Mouse (Mus musculus) right cerebral cortex, postnatal 4 days (tissue): ENCODE measurements around the gene Sdk1.

Source experiments
- DNase-seq: peaks from one replicate; pipeline ENCODE4 v3.0.0-alpha.2; 2022

Gene Sdk1

DNA sequence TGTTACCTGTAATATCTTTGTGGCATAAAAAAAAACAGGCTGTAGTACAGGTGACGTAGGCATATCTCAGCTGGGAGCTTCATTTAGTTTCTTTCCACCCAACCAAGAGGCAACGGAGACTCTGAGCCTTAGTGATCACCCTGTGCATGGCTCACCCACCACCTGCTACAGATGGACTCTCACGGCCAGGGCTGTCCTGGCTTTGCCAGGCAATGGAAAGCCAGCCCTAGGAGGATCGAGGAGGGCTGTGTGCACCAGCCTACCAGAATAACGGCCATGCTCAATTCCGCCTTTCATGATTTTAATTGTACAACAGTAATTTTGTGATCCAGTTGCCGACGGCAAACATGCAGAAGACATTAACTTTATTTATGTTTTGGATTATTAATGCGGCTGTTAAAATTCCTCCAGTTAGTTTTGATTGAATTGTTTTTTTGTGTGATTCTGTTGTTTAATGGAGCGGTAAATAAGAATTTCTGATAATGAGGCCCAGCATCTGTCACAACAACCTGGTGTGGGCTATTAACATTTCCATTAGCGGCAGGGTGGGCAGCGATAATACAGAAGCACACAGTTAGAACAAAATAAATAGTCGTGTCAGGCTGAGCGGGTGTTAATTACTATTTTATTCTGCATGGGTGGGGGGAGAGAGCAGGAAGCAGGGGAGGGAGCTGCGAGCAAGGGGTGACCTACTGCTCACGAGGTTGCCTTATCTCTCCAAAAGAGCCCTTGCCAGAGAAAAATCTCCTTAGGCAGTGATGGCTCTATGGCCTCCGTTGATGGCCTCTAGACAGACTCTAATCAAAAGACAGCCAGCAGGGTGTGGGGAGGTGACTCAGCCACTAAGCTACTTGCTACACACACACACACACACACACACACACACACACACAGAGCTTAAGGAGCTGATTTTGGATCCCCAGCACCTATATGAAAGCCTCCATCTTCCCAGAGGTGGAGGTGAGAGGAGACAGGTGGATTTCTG is 915.9 kb downstream of the Sdk1 start:
- DNase-seq = no peak

DNA sequence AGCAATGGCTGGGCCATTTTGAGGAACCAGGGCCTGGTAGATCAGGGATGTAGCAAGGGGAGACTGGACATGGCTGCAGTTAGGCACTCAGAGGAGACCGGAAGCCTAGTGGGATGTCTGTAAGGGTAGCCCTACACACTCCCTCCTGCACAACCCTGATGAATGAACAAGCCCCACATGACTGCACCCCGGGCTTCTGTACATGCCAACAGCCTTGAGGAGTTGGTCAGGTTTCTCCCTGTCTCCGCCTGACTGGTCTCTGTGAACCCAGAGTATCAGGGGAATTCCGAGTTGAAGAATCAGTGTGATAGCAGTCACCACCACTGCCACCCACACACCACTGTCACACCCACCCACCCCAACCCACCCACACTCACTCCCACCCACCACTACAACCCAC is 922.2 kb downstream of the Sdk1 start:
- DNase-seq = no peak

DNA sequence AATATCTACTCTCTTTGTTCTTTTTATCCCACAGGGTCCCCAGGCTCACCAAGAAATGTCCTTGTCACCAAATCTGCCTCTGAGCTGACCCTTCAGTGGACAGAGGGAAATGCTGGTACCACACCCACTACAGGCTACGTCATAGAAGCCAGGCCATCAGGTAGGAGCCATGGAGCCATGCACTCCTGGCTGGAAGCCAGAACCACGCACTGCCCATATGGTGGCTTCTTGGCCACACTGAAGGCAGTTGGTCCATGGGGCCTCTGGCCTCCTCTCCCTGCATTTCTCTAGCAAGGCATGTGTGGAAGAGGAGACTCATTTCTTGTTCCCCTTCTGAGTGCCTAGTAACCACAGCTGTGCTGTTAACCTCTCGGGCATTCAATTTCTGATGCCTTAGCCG is 932.3 kb downstream of the Sdk1 start:
- no peak for DNase-seq

DNA sequence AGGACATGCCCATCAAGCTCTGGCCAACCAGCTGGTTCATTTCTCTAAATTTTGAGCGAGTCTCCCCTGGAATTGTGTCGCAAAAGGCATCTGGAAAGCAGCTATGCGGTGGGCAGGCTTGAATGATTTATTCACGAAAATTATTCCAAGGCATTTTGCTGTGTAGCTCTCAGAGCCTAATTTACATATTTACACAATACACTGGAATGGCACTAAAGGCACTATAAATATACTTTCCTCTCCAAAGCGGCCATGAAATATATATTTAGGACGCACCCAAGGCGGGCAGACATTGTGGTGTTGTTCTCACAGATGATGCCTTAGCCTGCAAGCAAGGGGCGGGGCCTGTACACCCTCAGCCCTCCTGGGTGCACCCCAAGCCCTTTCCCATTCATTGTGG is 936.9 kb downstream of the Sdk1 start:
- no peak for DNase-seq

DNA sequence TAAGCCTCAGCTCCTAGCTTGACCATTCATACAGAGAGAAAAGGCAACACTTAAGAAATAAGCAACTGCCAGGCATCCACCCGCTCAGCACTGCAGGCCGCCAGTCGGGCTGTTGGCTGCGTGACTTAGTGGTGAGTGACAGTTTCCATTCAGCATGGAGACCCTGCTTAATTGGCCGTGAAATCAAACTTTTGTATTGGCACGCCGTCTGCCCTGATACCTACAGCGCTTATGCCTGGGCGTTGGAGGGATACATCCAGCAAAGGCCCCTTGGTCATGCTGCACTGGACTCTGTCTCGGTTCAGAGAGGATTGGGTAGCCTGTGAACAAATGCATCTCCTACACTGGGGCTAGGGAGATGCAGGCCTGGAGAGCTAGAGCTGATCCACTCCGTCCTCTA is 938.0 kb downstream of the Sdk1 start:
- no peak for DNase-seq

DNA sequence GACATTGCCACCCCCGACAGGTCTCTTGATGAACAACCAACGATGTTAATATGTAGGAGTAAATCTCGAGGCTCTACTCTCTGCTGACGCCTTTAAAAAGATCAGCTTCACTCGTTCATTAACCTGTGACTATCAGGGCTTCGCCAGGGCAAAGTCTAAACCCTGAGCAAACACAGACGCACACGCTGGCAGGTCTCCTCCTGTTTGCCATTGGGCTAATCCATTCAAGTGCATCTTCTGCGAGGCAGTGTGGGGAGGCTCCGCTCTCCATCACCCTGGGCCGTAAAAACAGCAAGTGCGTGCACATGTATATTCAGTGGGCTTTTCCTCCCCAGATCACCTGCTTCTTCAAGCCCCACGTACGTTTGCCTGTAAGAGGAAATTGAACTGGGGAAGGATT is 940.6 kb downstream of the Sdk1 start:
- DNase-seq = no peak

DNA sequence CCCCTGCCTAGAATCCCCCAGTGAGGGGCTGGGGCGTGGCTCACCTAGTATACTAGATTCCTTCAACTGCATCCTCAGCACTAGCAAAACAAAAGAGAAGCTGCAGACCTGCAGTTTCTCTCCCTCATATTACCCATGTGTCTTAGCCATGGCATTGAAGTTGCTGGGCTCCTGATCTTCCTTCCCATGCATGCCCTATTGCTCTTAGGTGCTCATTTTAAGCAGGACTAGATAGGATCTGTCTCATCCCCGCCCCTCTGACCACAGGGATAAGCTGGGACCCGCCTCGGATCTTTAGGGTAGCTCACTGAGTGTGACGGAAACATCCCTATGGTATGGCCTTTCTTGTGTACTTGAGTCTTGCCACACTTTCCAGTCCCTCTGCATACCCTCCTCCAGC is 947.5 kb downstream of the Sdk1 start:
- DNase-seq = no peak

DNA sequence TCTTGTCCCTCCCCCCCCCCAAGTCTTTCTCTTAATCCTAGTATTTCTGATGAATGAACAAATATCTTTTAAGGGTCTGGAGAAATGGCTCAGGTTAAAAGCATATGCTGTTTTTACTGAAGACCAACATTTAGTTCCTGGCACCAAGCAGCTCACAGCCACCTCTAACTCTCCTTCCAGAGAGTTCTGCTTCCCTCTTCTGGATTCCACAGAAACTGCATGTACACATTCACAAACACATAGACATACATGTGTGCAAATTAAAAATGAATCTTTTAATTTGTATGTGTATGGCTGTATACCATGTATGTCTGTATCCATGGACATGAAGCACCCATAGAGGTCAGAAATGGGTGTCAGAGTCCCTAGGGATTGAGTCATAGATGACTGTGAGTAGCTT is 968.6 kb downstream of the Sdk1 start:
- no peak for DNase-seq

DNA sequence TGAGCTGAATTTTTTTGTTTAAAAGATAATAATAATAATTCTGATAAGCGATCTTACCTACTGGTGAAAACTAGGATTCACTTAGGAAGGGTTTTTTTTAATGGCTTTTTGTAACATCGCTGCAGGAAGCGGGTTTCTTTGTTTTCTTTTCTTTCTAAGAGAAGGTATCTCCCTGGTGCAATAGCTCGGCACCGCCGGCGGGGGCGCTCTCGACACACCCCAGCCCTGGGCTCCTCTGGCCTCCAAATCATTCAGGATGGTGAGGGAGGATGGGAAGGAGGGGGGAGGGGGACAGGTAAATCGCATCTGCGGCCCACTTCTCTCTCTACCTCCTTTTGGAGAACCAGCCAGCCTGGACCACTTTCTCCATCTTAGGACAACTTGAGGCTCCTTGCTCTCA is 971.0 kb downstream of the Sdk1 start:
- no peak for DNase-seq

DNA sequence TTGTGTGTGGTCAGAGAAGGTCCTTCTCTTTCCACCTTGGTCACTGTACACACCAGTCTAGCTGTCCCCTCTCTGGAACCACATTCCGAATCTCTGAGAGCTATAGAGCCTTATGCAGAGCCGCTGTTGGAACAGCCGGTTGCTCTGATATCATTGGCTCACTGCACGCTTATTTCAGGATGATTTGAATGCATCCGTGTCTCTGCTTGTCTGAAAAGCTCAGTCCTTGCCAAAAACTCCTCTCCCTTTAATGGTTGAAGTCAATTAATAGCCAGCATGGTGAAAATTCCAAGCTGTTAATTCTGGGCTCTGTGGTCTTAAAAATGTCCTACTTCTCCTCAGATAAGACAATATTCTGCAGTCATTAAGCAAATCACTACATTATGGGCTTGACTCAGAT is 974.7 kb downstream of the Sdk1 start:
- DNase-seq = no peak

DNA sequence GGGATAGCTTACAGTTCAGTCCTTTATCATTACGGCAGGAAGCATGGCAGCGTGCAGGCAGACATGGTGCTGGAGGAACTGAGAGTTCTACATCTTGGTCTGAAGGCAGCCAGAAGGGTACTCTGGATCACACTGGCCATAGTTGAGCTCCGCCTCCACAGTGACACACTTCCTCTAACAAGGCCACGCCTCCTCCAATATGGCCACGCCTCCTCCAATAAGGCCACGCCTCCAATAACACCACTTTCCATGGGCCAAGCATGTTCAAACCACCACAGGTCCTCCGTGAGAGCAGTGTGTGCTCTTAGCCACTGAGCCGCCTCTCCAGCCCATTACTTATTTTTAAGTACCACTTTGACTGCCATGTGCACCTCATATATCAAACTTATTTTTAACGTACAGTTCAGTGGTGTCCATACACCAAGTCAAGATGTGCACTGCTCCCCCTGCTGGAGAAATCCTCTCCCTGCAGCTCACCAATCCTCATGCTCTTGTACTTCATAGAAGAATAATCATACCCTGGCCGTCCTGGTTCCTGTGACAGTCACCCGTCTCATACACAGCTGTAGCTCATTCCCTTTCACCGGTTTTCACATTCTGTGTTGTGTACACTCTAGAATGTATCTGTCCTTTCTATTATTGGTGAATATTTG is 979.7 kb downstream of the Sdk1 start:
- no peak for DNase-seq

DNA sequence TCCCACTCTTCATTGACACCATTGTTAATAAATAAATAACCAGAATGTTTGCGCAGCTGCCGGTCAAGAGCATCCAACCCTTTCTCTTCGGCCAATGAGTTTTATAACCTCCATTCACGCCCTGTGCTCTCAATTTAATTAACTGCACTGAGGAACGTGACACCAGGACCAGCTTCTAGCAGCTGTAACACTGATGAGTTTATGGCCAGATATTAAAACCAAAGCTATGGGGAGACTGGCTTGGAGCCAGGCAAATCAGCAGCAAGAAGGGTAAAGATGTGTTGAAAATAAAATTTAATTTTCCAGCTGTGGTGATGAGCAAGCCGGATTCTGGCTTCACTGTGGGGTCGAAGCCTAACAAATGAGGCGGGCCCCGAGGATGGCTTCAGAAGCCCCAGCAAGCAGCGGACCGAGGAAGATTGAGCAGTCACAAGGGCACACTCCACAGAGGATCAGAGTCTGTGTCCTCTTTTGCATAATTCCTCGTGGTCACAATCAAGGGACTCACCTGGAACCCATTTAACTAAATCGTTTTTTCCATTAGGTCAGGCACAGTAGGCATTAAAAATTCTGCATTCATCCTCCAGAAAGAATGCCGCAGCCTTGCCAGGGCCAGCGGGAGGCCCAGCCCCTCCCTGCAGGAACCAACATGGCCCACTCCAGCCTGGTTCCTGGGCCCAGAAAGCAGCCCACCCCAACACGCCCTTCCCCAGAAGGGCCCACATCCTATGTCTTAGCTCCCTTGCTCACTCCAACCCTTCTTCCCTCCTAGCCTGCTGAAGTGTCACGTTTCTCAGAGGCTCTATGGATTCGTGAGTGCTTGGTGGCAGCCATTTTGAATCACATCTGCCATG is 987.9 kb downstream of the Sdk1 start:
- DNase-seq = no peak

DNA sequence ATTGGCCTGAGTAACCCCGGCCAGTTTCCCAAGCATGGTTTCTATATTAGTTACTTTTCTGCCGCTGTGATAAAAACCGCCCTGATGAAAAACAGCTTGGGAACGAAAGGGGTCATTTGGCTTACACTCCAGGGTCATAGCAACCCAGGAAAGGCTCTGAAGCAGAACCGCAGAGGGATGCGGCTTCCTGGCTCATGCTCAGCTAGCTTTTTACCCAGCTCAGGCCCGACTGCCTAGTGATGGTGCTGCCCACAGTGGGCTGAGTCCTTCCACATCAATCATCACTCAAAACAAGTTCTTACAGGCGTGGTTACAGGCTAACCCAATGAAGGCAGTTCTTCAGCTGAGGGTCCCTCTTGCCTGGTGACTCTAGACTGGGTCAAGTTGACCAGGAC is 988.5 kb downstream of the Sdk1 start:
- no peak for DNase-seq

DNA sequence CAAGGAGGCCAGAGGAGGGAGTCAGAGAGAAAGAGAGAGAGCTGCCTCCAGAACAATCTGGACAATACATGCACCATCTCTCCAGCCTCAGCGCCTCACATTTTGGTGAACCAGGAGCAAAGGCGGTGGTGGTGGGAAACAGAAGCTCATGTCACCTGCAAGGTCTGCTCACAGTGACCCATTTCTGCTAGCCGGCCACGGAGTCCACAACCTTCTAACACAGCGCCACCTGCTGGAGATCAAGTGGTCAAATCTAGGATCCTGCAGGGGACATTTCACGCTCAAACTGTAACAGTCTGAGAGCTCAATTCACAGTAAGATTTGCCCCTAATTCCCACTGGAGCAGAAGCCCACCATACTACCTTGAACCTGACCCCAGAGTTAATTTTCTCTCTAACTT is 999.0 kb downstream of the Sdk1 start:
- no peak for DNase-seq

DNA sequence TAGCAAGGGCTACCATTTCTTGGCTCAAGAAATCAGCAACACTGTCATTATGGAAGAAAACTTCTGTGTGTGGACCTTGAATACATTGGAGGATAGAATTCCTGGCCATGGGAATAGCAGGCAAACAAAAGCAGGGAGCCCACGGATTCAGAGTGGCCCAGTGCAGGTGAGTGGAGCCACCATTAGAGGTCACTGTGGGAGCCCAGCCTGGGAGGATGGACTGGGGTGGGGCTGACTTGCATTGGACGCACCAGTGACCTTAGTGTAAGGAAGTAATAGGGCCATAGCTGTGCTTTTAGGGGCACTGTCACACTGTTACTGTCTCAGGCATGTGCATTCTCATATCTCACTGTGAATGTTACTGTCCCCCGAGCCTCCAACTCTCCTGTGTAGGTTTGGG is 1001.3 kb downstream of the Sdk1 start:
- no peak for DNase-seq

DNA sequence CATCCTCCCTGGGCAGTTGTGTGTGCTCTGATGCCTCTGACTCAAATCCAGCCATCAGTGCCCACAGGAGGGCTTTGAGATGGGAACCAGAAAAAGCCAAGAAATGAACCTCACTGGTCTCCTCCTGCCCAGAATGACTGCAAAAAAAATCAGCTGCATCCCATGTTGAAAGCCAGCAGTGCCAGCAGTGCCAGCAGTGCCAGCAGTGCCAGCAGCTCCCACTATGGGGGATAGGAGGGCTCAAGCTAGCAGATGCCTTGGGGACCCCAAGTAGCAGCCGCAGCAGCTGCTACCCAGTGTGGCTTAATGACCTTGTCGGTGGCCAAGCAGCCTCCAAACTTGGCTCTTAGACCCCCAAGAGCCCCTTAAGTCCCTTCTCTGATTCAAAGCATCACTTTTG is 1001.8 kb downstream of the Sdk1 start:
- no peak for DNase-seq

DNA sequence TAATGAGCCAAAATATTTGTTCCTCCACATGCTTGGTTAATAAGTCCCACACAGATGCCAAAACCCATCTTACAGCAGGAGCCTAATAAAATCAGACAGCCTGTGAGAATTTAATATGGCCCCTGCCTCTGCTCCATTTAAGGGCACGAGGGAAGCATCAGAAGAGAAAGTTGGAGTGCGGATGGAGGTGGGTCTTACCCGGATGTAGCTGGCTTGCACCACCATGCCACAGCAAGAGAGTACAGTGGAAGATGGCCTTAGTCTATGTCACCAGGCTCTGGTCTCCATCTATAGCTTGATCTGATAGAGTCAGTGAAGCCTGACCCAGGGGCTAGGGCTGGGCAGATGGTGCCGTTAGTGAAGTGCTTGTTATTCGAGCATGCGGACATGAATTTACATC is 1014.9 kb downstream of the Sdk1 start:
- DNase-seq = no peak

DNA sequence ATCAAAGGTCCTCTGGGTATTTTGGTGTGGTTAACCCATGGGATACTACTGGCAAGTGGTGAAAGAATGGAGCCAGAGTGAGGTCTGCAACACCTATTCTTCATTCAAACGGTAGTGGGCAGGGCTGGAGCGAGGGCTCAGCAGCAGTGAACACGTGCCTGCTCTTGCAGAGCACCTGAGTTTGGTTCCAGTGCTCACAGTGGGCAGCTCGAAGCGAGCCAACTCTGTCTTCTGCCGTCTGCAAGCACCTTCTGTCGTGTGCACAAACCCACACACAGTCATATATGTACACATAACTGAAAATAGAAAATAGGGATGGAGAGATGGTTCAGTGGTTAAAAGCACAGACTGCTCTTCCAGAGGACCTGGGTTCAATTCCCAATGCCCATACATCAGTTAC is 1017.4 kb downstream of the Sdk1 start:
- DNase-seq = no peak

DNA sequence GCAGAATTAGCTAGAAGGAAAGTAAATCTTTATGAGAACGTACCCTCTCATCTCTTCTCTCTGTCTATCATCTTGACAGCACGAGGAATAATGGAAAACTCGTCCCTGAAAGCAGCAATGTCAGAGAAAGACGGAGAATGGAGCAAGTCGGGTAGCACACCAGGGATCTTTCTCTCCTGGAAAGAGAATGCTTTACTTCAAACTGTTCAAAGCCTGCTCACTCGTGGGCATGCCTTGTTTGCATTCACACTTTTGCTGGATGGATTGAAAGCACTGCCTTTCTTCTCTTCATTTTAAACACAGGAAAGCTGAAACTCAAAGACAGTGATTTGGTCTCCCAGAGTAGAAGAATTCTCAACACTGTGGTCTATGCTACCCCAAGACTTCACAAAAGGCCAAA is 1020.8 kb downstream of the Sdk1 start:
- no peak for DNase-seq
